Mouse (Mus musculus) ovary, postnatal 10 days (tissue): ENCODE results near the gene Prkab1.

Experiments used
- DNase-seq: peaks from one replicate; pipeline ENCODE4 v3.0.0; 2022; ENCODE audit warnings: low spot score

The Prkab1 gene

GRCm38 (mm10) chr5:115979134-115979696 is 45.1 kb downstream of the Prkab1 start:
- no peak for DNase-seq

GRCm38 (mm10) chr5:115978255-115978654 is 46.1 kb downstream of the Prkab1 start:
- no peak for DNase-seq

GRCm38 (mm10) chr5:115977757-115978156 is 46.6 kb downstream of the Prkab1 start:
- DNase-seq = no peak

- no peak for DNase-seq
Measured at GRCm38 (mm10) chr5:115977266-115977665, 47.0 kb downstream of the Prkab1 start.

GRCm38 (mm10) chr5:115976446-115976845 is 47.9 kb downstream of the Prkab1 start:
- no peak for DNase-seq

GRCm38 (mm10) chr5:115975672-115976071 is 48.6 kb downstream of the Prkab1 start:
- DNase-seq = no peak

- DNase-seq = no peak
Measured at GRCm38 (mm10) chr5:115971236-115971635, 53.1 kb downstream of the Prkab1 start.
